Mouse (Mus musculus) midbrain, postnatal 0 days (tissue): ENCODE data around the gene Cmtm2b. TPM values are rescaled to one million over a fixed set of nuclear protein-coding genes. Genes with fewer than 3 reads are reported as not detected.

Experiments used
- ATAC-seq: fragments of 200-750 bp; cut with Nextera tagmentation; 2 replicates; pipeline ENCODE4 v1.8.0; 2017; ENCODE audit warnings: moderate number of reproducible peaks, mild to moderate bottlenecking, moderate TSS enrichment, moderate library complexity; ENCODE audit not compliant: low FRiP score
- DNase-seq: peaks from one replicate; pipeline ENCODE4 v3.0.0-alpha.2; 2015; ENCODE audit warnings: low spot score
- H3K27ac ChIP-seq: fragments of 300-500 bp; sonication (generic); 2 replicates; pipeline ENCODE4 v1.5.1; 2014; ENCODE audit warnings: low read depth, mild to moderate bottlenecking, low read length, mixed read lengths
- H3K27me3 ChIP-seq: fragments of 300-500 bp; sonication (generic); 2 replicates; pipeline ENCODE4 v1.6.1; 2014; ENCODE audit warnings: low read length, control low read depth, mixed read lengths; ENCODE audit not compliant: insufficient read depth
- H3K36me3 ChIP-seq: fragments of 300-500 bp; sonication (generic); 2 replicates; pipeline ENCODE4 v1.6.1; 2014; ENCODE audit warnings: low read length, control low read depth, mixed read lengths; ENCODE audit not compliant: insufficient read depth
- H3K4me1 ChIP-seq: fragments of 300-500 bp; sonication (generic); 2 replicates; pipeline ENCODE4 v1.6.1; 2014; ENCODE audit warnings: mild to moderate bottlenecking, control low read depth, antibody characterized with exemption, low read length, mixed read lengths; ENCODE audit not compliant: insufficient read depth
- H3K4me2 ChIP-seq: fragments of 300-500 bp; sonication (generic); 2 replicates; pipeline ENCODE4 v1.6.1; 2014; ENCODE audit warnings: low read depth, mild to moderate bottlenecking, low read length, mixed read lengths; ENCODE audit not compliant: poor library complexity, severe bottlenecking
- H3K4me3 ChIP-seq: fragments of 300-500 bp; sonication (generic); 2 replicates; pipeline ENCODE4 v1.5.1; 2014; ENCODE audit warnings: low read depth, mild to moderate bottlenecking, low read length, moderate library complexity
- H3K9ac ChIP-seq: fragments of 300-500 bp; sonication (generic); replicated peaks from 2 replicates; pipeline ENCODE4 v1.6.1; 2014; ENCODE audit warnings: mild to moderate bottlenecking, low read length, moderate library complexity, mixed read lengths; ENCODE audit not compliant: poor library complexity, severe bottlenecking
- H3K9me3 ChIP-seq: fragments of 300-500 bp; sonication (generic); 2 replicates; pipeline ENCODE4 v1.6.1; 2016; ENCODE audit warnings: low read length, control low read depth
- CTCF ChIP-seq: IDR thresholded peaks from 2 replicates; pipeline ENCODE4 v1.5.1; 2016; ENCODE audit warnings: antibody characterized with exemption, mild to moderate bottlenecking
- WGBS: fragments of 180-500 bp; shearing (Covaris S2); extraction: QIAGEN DNeasy Blood & Tissue Kit; methylation state at CpG from one replicate; pipeline ENCODE4 v1.1.7; 2014; 5-methylcytosine and 5-hydroxymethylcytosine counted together
- polyA plus RNA-seq: library from polyadenylated mRNA; unstranded; fragments of >200 nt; fragmentation: Nextera tagmentation; extraction: Ambion mirVana; gene quantifications from 2 replicates; pipeline ENCODE4 v1.2.1, GENCODE M21; 2015
- total RNA-seq: library from RNA; depleted of rRNA; stranded (reverse); fragments of >200 nt; gene quantifications from 2 replicates; pipeline ENCODE4 v1.2.3, GENCODE M21; 2014

The Cmtm2b gene
- total and polyA plus RNA-seq, 2 experiments from 2014 or later: not detected

GRCm38 (mm10) chr8:104350047-104350446 is 28.0 kb downstream of the Cmtm2b start:
- H3K4me1 ChIP-seq: no peaks in the 10 kb centered on the region
- H3K4me2 ChIP-seq: no peak overlapping the region
- WGBS: 85% methylated on average over 13 of the region's 13 CpGs
- H3K27ac ChIP-seq: no peak overlapping the region
- ATAC-seq (no peak), DNase-seq (no peak)
- no peak for TF ChIP-seq CTCF
- H3K9me3 ChIP-seq: no peaks in the 10 kb centered on the region
- no peaks in the 10 kb centered on the region for H3K27me3 ChIP-seq
- H3K9ac ChIP-seq: no peak overlapping the region
- no peak overlapping the region for H3K4me3 ChIP-seq
- H3K36me3 ChIP-seq: peaks cover 7% of the 10 kb centered on the region; the same call in 1 of the 2 replicates

GRCm38 (mm10) chr8:104353186-104353585 is 31.2 kb downstream of the Cmtm2b start:
- ATAC-seq (peak; percentile 74), DNase-seq (no peak)
- Histone ChIP-seq H3K9me3 (no peaks in the 10 kb centered on the region), H3K4me3 (no peak overlapping the region), H3K36me3 (peaks cover 20% of the 10 kb centered on the region; the same call in 1 of the 2 replicates), H3K27ac (0 out of 2 replicates have a peak overlapping the region, but pooled peaks have one; percentile 26), H3K4me1 (no peaks in the 10 kb centered on the region), H3K27me3 (no peaks in the 10 kb centered on the region), H3K4me2 (no peak overlapping the region), H3K9ac (no peak overlapping the region)
- 49% methylated on average over 5 of the region's 5 CpGs for WGBS
- TF ChIP-seq CTCF: peak; percentile 62

- Histone ChIP-seq H3K9me3 (no peaks in the 10 kb centered on the region), H3K4me1 (peaks cover under 1% of the 10 kb centered on the region; the same call in 1 of the 2 replicates), H3K36me3 (peaks cover 20% of the 10 kb centered on the region; the same call in 1 of the 2 replicates), H3K27me3 (no peaks in the 10 kb centered on the region), H3K4me2 (no peak overlapping the region), H3K4me3 (no peak overlapping the region), H3K27ac (no peak overlapping the region), H3K9ac (no peak overlapping the region)
- TF ChIP-seq CTCF: no peak
- no peak for ATAC-seq
- WGBS: 93% methylated on average over 10 of the region's 10 CpGs
- no peak for DNase-seq
Observed at GRCm38 (mm10) chr8:104354504-104354903, 32.5 kb downstream of the Cmtm2b start.

GRCm38 (mm10) chr8:104358637-104359036 is 36.6 kb downstream of the Cmtm2b start:
- Histone ChIP-seq H3K36me3 (peaks cover 16% of the 10 kb centered on the region; the same call in 1 of the 2 replicates), H3K4me3 (no peak overlapping the region), H3K4me1 (peaks cover 7% of the 10 kb centered on the region; the same call in 1 of the 2 replicates), H3K9me3 (no peaks in the 10 kb centered on the region), H3K27ac (no peak overlapping the region), H3K9ac (no peak overlapping the region), H3K4me2 (no peak overlapping the region), H3K27me3 (no peaks in the 10 kb centered on the region)
- 44% methylated on average over 3 of the region's 3 CpGs for WGBS
- ATAC-seq (no peak), DNase-seq (no peak)
- TF ChIP-seq CTCF: no peak

- Histone ChIP-seq H3K9ac (no peak overlapping the region), H3K4me1 (peaks cover 7% of the 10 kb centered on the region; the same call in 1 of the 2 replicates), H3K4me2 (no peak overlapping the region), H3K36me3 (peaks cover 14% of the 10 kb centered on the region; the same call in 1 of the 2 replicates), H3K27ac (peak overlapping the region; percentile 12; the same call in 1 of the 2 replicates), H3K9me3 (no peaks in the 10 kb centered on the region), H3K27me3 (no peaks in the 10 kb centered on the region), H3K4me3 (no peak overlapping the region)
- DNase-seq (no peak), ATAC-seq (no peak)
- TF ChIP-seq CTCF: no peak
- 65% methylated on average over 15 of the region's 15 CpGs for WGBS
Observed at GRCm38 (mm10) chr8:104359778-104360456, 37.9 kb downstream of the Cmtm2b start.

- no peaks in the 10 kb centered on the region for H3K36me3 ChIP-seq
- H3K4me1 ChIP-seq: no peaks in the 10 kb centered on the region
- ATAC-seq (no peak), DNase-seq (no peak)
- no peaks in the 10 kb centered on the region for H3K9me3 ChIP-seq
- H3K27me3 ChIP-seq: no peaks in the 10 kb centered on the region
- no peak overlapping the region for H3K4me3 ChIP-seq
- H3K9ac ChIP-seq: no peak overlapping the region
- no peak overlapping the region for H3K4me2 ChIP-seq
- WGBS: 92% methylated on average over 9 of the region's 9 CpGs
- TF ChIP-seq CTCF: no peak
- H3K27ac ChIP-seq: no peak overlapping the region
Observed at GRCm38 (mm10) chr8:104365695-104366094, 43.7 kb downstream of the Cmtm2b start.
